Mouse (Mus musculus): ENCODE data around the gene Pbx1. TPM values are rescaled to one million over a fixed set of nuclear protein-coding genes. Genes with fewer than 3 reads are reported as not detected.

The Pbx1 gene
- total and polyA plus RNA-seq, 2 experiments, result 6.1 to 7.7 TPM

GRCm38 (mm10) chr1:168268751-168269623 is 163.1 kb downstream of the Pbx1 start:
- no peaks in the 10 kb centered on the region for H3K36me3 ChIP-seq (ENCODE audit: control insufficient read depth, insufficient read depth, low read length)
- peaks cover 2% of the 10 kb centered on the region; the same call in 1 of the 2 replicates for H3K4me1 ChIP-seq (ENCODE audit: control insufficient read depth, insufficient read depth, low read length)
- H3K4me3 ChIP-seq (ENCODE audit: insufficient read depth, low read depth, low read length), result no peak overlapping the region
- no peaks in the 10 kb centered on the region for H3K27me3 ChIP-seq (ENCODE audit: control insufficient read depth, insufficient read depth, low read length)
- 85% methylated on average over 12 of the region's 12 CpGs for WGBS
- DNase-seq (ENCODE audit: extremely low read depth, low read depth, low spot score), result no peak
- H3K9ac ChIP-seq (ENCODE audit: low read depth, low read length), result no peak overlapping the region
- H3K79me2 ChIP-seq (ENCODE audit: control insufficient read depth, insufficient read depth, low read length), result peaks cover 3% of the 10 kb centered on the region; the same call in 1 of the 2 replicates
- no peak overlapping the region for H3K27ac ChIP-seq (replicated peaks; ENCODE audit: insufficient read depth, low read depth, low read length)
- TF ChIP-seq CTCF (IDR thresholded peaks at IDR 0.05; ENCODE audit: low read depth, low read length) (no peak), POLR2A (IDR thresholded peaks at IDR 0.05; ENCODE audit: extremely low read depth, insufficient read depth, low read length) (no peak)

- WGBS, result 92% methylated on average over 4 of the region's 4 CpGs
- Histone ChIP-seq H3K27ac (replicated peaks; ENCODE audit: insufficient read depth, low read depth, low read length) (no peak overlapping the region), H3K27me3 (ENCODE audit: control insufficient read depth, insufficient read depth, low read length) (no peaks in the 10 kb centered on the region), H3K9ac (ENCODE audit: low read depth, low read length) (no peak overlapping the region), H3K4me3 (ENCODE audit: insufficient read depth, low read depth, low read length) (no peak overlapping the region), H3K4me1 (ENCODE audit: control insufficient read depth, insufficient read depth, low read length) (peaks cover 2% of the 10 kb centered on the region; the same call in 1 of the 2 replicates), H3K79me2 (ENCODE audit: control insufficient read depth, insufficient read depth, low read length) (peaks cover 3% of the 10 kb centered on the region; the same call in 1 of the 2 replicates), H3K36me3 (ENCODE audit: control insufficient read depth, insufficient read depth, low read length) (no peaks in the 10 kb centered on the region)
- TF ChIP-seq CTCF (IDR thresholded peaks at IDR 0.05; ENCODE audit: low read depth, low read length) (no peak), POLR2A (IDR thresholded peaks at IDR 0.05; ENCODE audit: extremely low read depth, insufficient read depth, low read length) (no peak)
- DNase-seq (ENCODE audit: extremely low read depth, low read depth, low spot score), result no peak
Measured at GRCm38 (mm10) chr1:168268224-168268623, 163.8 kb downstream of the Pbx1 start.

- no peak for DNase-seq (ENCODE audit: extremely low read depth, low read depth, low spot score)
- 86% methylated on average over 12 of the region's 12 CpGs for WGBS
- H3K27ac ChIP-seq (replicated peaks; ENCODE audit: insufficient read depth, low read depth, low read length), result no peak overlapping the region
- H3K27me3 ChIP-seq (ENCODE audit: control insufficient read depth, insufficient read depth, low read length), result no peaks in the 10 kb centered on the region
- no peak overlapping the region for H3K9ac ChIP-seq (ENCODE audit: low read depth, low read length)
- no peaks in the 10 kb centered on the region for H3K36me3 ChIP-seq (ENCODE audit: control insufficient read depth, insufficient read depth, low read length)
- H3K4me3 ChIP-seq (ENCODE audit: insufficient read depth, low read depth, low read length), result no peak overlapping the region
- peaks cover 2% of the 10 kb centered on the region; the same call in 1 of the 2 replicates for H3K4me1 ChIP-seq (ENCODE audit: control insufficient read depth, insufficient read depth, low read length)
- TF ChIP-seq CTCF (IDR thresholded peaks at IDR 0.05; ENCODE audit: low read depth, low read length) (no peak), POLR2A (IDR thresholded peaks at IDR 0.05; ENCODE audit: extremely low read depth, insufficient read depth, low read length) (no peak)
- H3K79me2 ChIP-seq (ENCODE audit: control insufficient read depth, insufficient read depth, low read length), result 0 out of 2 replicates have a peak, but pooled peaks cover 3% of the 10 kb centered on the region
Measured at GRCm38 (mm10) chr1:168265594-168266390, 166.3 kb downstream of the Pbx1 start.

- no peak for TF ChIP-seq POLR2A (IDR thresholded peaks at IDR 0.05; ENCODE audit: extremely low read depth, insufficient read depth, low read length)
- TF ChIP-seq CTCF (IDR thresholded peaks at IDR 0.05; ENCODE audit: low read depth, low read length), result no peak
- WGBS, result 100% methylated on average over 5 of the region's 5 CpGs
- Histone ChIP-seq H3K36me3 (ENCODE audit: control insufficient read depth, insufficient read depth, low read length) (no peaks in the 10 kb centered on the region), H3K9ac (ENCODE audit: low read depth, low read length) (no peak overlapping the region), H3K4me1 (ENCODE audit: control insufficient read depth, insufficient read depth, low read length) (peaks cover 2% of the 10 kb centered on the region; the same call in 1 of the 2 replicates), H3K27me3 (ENCODE audit: control insufficient read depth, insufficient read depth, low read length) (no peaks in the 10 kb centered on the region), H3K27ac (replicated peaks; ENCODE audit: insufficient read depth, low read depth, low read length) (no peak overlapping the region), H3K79me2 (ENCODE audit: control insufficient read depth, insufficient read depth, low read length) (0 out of 2 replicates have a peak, but pooled peaks cover 3% of the 10 kb centered on the region), H3K4me3 (ENCODE audit: insufficient read depth, low read depth, low read length) (no peak overlapping the region)
- DNase-seq (ENCODE audit: extremely low read depth, low read depth, low spot score), result no peak
Measured at GRCm38 (mm10) chr1:168265090-168265489, 167.0 kb downstream of the Pbx1 start.

- no peaks in the 10 kb centered on the region for H3K4me1 ChIP-seq (ENCODE audit: control insufficient read depth, insufficient read depth, low read length)
- no peak for DNase-seq (ENCODE audit: extremely low read depth, low read depth, low spot score)
- H3K9ac ChIP-seq (ENCODE audit: low read depth, low read length), result no peak overlapping the region
- H3K27ac ChIP-seq (replicated peaks; ENCODE audit: insufficient read depth, low read depth, low read length), result no peak overlapping the region
- H3K4me3 ChIP-seq (ENCODE audit: insufficient read depth, low read depth, low read length), result no peak overlapping the region
- H3K36me3 ChIP-seq (ENCODE audit: control insufficient read depth, insufficient read depth, low read length), result no peaks in the 10 kb centered on the region
- 95% methylated on average over 3 of the region's 3 CpGs for WGBS
- H3K27me3 ChIP-seq (ENCODE audit: control insufficient read depth, insufficient read depth, low read length), result no peaks in the 10 kb centered on the region
- TF ChIP-seq POLR2A (IDR thresholded peaks at IDR 0.05; ENCODE audit: extremely low read depth, insufficient read depth, low read length) (no peak), CTCF (IDR thresholded peaks at IDR 0.05; ENCODE audit: low read depth, low read length) (no peak)
- H3K79me2 ChIP-seq (ENCODE audit: control insufficient read depth, insufficient read depth, low read length), result peaks cover 1% of the 10 kb centered on the region; the same call in 1 of the 2 replicates
Measured at GRCm38 (mm10) chr1:168260391-168260790, 171.7 kb downstream of the Pbx1 start.
